Mouse (Mus musculus) brain, embryonic 14.5 days (tissue): Measurements from ENCODE around the gene Neurod2.

ENCODE experiments used
- CTCF ChIP-seq: fragments of 200-500 bp; IDR thresholded peaks from 2 replicates; pipeline ENCODE4 v1.5.1; 2012; ENCODE audit warnings: inconsistent platforms, mild to moderate bottlenecking, moderate library complexity, borderline replicate concordance; ENCODE audit not compliant: insufficient read depth, insufficient read length; ENCODE audit errors: extremely low read depth
- POLR2A ChIP-seq: fragments of 200-500 bp; IDR thresholded peaks from 2 replicates; pipeline ENCODE4 v1.6.1; 2012; ENCODE audit warnings: mild to moderate bottlenecking, inconsistent platforms, borderline replicate concordance; ENCODE audit not compliant: poor library complexity, insufficient read depth, insufficient read length, severe bottlenecking; ENCODE audit errors: extremely low read depth

- TF ChIP-seq CTCF, result no peak
- TF ChIP-seq POLR2A, result 0 out of 2 replicates have a peak, but pooled peaks have one; percentile 22
Observed at GRCm38 (mm10) chr11:98358161-98359083, 29.0 kb upstream of the Neurod2 start, which contains the start of gene Stard3.
